Mouse (Mus musculus) lung, embryonic 16.5 days (tissue): ENCODE results near the gene Dct. TPM values are rescaled to one million over a fixed set of nuclear protein-coding genes. Genes with fewer than 3 reads are reported as not detected.

Experiments
- ATAC-seq: fragments of 200-750 bp; cut with Nextera tagmentation; 2 replicates; pipeline ENCODE4 v1.8.0; 2017; ENCODE audit warnings: low read depth, mild to moderate bottlenecking, moderate library complexity
- H3K27ac ChIP-seq: fragments of 300-500 bp; sonication (generic); 2 replicates; pipeline ENCODE4 v1.5.1; 2014; ENCODE audit warnings: mild to moderate bottlenecking, control low read depth, low read length
- H3K27me3 ChIP-seq: fragments of 300-500 bp; sonication (generic); 2 replicates; pipeline ENCODE4 v1.6.1; 2014; ENCODE audit warnings: low read depth, low read length, mixed read lengths; ENCODE audit not compliant: control insufficient read depth, insufficient read depth
- H3K36me3 ChIP-seq: fragments of 300-500 bp; sonication (generic); 2 replicates; pipeline ENCODE4 v1.6.1; 2014; ENCODE audit warnings: low read length; ENCODE audit not compliant: control insufficient read depth, insufficient read depth
- H3K4me1 ChIP-seq: fragments of 300-500 bp; sonication (generic); replicated peaks from 2 replicates; pipeline ENCODE4 v1.6.1; 2014; ENCODE audit warnings: low read length, mixed read lengths; ENCODE audit not compliant: control insufficient read depth, insufficient read depth
- H3K4me2 ChIP-seq: fragments of 300-500 bp; sonication (generic); 2 replicates; pipeline ENCODE4 v1.6.1; 2014; ENCODE audit warnings: low read depth, low read length, control low read depth
- H3K4me3 ChIP-seq: fragments of 300-500 bp; sonication (generic); 2 replicates; pipeline ENCODE4 v1.5.1; 2014; ENCODE audit warnings: mild to moderate bottlenecking, low read length, control low read depth
- H3K9ac ChIP-seq: fragments of 300-500 bp; sonication (generic); 2 replicates; pipeline ENCODE4 v1.6.1; 2014; ENCODE audit warnings: low read length, control low read depth
- H3K9me3 ChIP-seq: fragments of 300-500 bp; sonication (generic); 2 replicates; pipeline ENCODE4 v1.6.1; 2016; ENCODE audit warnings: low read length; ENCODE audit not compliant: control insufficient read depth
- WGBS: fragments of 180-500 bp; shearing (Covaris S2); extraction: QIAGEN DNeasy Blood & Tissue Kit; methylation state at CpG from one replicate; pipeline ENCODE4 v1.1.7; 2014; 5-methylcytosine and 5-hydroxymethylcytosine counted together
- polyA plus RNA-seq: library from polyadenylated mRNA; unstranded; fragments of >200 nt; fragmentation: Nextera tagmentation; extraction: Ambion mirVana; gene quantifications from 2 replicates; pipeline ENCODE4 v1.2.1, GENCODE M21; 2015

Dct gene
- polyA plus RNA-seq, 1 experiment from 2014 or later, result 0.79 TPM

- H3K9ac ChIP-seq, result no peak overlapping the region
- H3K4me1 ChIP-seq, result peaks cover 4% of the 10 kb centered on the region; the same call in 1 of the 2 replicates
- H3K27ac ChIP-seq, result peak overlapping the region; percentile 71
- H3K36me3 ChIP-seq, result no peaks in the 10 kb centered on the region
- WGBS, result 67% methylated on average over 10 of the region's 10 CpGs
- no peaks in the 10 kb centered on the region for H3K27me3 ChIP-seq
- H3K4me3 ChIP-seq, result no peak overlapping the region
- H3K9me3 ChIP-seq, result no peaks in the 10 kb centered on the region
- no peak overlapping the region for H3K4me2 ChIP-seq
- ATAC-seq, result no peak
Observed at GRCm38 (mm10) chr14:118050431-118050830, 1.6 kb downstream of the Dct start.

GRCm38 (mm10) chr14:118049648-118050238 is 2.3 kb downstream of the Dct start:
- Histone ChIP-seq H3K9me3 (no peaks in the 10 kb centered on the region), H3K27ac (no peak overlapping the region), H3K4me2 (no peak overlapping the region), H3K9ac (no peak overlapping the region), H3K4me1 (peaks cover 4% of the 10 kb centered on the region; the same call in 1 of the 2 replicates), H3K27me3 (no peaks in the 10 kb centered on the region), H3K36me3 (no peaks in the 10 kb centered on the region), H3K4me3 (no peak overlapping the region)
- 64% methylated on average over 12 of the region's 12 CpGs for WGBS
- ATAC-seq, result no peak

GRCm38 (mm10) chr14:118042963-118043362 is 9.1 kb downstream of the Dct start:
- Histone ChIP-seq H3K9ac (no peak overlapping the region), H3K9me3 (no peaks in the 10 kb centered on the region), H3K4me3 (no peak overlapping the region), H3K4me2 (no peak overlapping the region), H3K36me3 (no peaks in the 10 kb centered on the region), H3K4me1 (peaks cover 3% of the 10 kb centered on the region; the same call in 1 of the 2 replicates), H3K27me3 (no peaks in the 10 kb centered on the region), H3K27ac (no peak overlapping the region)
- 86% methylated on average over 17 of the region's 17 CpGs for WGBS
- ATAC-seq, result no peak

GRCm38 (mm10) chr14:118042066-118042762 is 9.8 kb downstream of the Dct start:
- no peak overlapping the region for H3K9ac ChIP-seq
- no peaks in the 10 kb centered on the region for H3K36me3 ChIP-seq
- no peaks in the 10 kb centered on the region for H3K9me3 ChIP-seq
- H3K27me3 ChIP-seq, result no peaks in the 10 kb centered on the region
- H3K4me3 ChIP-seq, result no peak overlapping the region
- no peak for ATAC-seq
- 80% methylated on average over 18 of the region's 18 CpGs for WGBS
- H3K4me2 ChIP-seq, result no peak overlapping the region
- H3K4me1 ChIP-seq, result peaks cover 3% of the 10 kb centered on the region; the same call in 1 of the 2 replicates
- H3K27ac ChIP-seq, result no peak overlapping the region

- ATAC-seq, result no peak
- Histone ChIP-seq H3K9ac (no peak overlapping the region), H3K27me3 (no peaks in the 10 kb centered on the region), H3K9me3 (no peaks in the 10 kb centered on the region), H3K36me3 (no peaks in the 10 kb centered on the region), H3K4me2 (no peak overlapping the region), H3K4me1 (peaks cover 3% of the 10 kb centered on the region; the same call in 1 of the 2 replicates), H3K4me3 (no peak overlapping the region), H3K27ac (no peak overlapping the region)
- WGBS, result 68% methylated on average over 7 of the region's 7 CpGs
Observed at GRCm38 (mm10) chr14:118040550-118041250, 11.3 kb downstream of the Dct start.

GRCm38 (mm10) chr14:118039074-118039473 is 13.0 kb downstream of the Dct start:
- ATAC-seq, result peak; percentile 72
- no peaks in the 10 kb centered on the region for H3K9me3 ChIP-seq
- no peak overlapping the region for H3K4me3 ChIP-seq
- no peak overlapping the region for H3K4me2 ChIP-seq
- H3K9ac ChIP-seq, result no peak overlapping the region
- peaks cover 3% of the 10 kb centered on the region; the same call in 1 of the 2 replicates for H3K4me1 ChIP-seq
- 58% methylated on average over 3 of the region's 3 CpGs for WGBS
- H3K36me3 ChIP-seq, result no peaks in the 10 kb centered on the region
- H3K27me3 ChIP-seq, result no peaks in the 10 kb centered on the region
- H3K27ac ChIP-seq, result no peak overlapping the region

GRCm38 (mm10) chr14:118027564-118027963 is 24.5 kb downstream of the Dct start:
- H3K27ac ChIP-seq, result no peak overlapping the region
- no peak overlapping the region for H3K9ac ChIP-seq
- no peaks in the 10 kb centered on the region for H3K27me3 ChIP-seq
- 92% methylated on average over 3 of the region's 3 CpGs for WGBS
- H3K36me3 ChIP-seq, result no peaks in the 10 kb centered on the region
- no peak overlapping the region for H3K4me2 ChIP-seq
- ATAC-seq, result no peak
- H3K4me1 ChIP-seq, result no peaks in the 10 kb centered on the region
- no peak overlapping the region for H3K4me3 ChIP-seq
- peaks cover 14% of the 10 kb centered on the region for H3K9me3 ChIP-seq

GRCm38 (mm10) chr14:118021867-118022543 is 30.0 kb downstream of the Dct start:
- Histone ChIP-seq H3K4me1 (no peaks in the 10 kb centered on the region), H3K4me2 (no peak overlapping the region), H3K36me3 (no peaks in the 10 kb centered on the region), H3K4me3 (no peak overlapping the region), H3K9ac (no peak overlapping the region), H3K27me3 (no peaks in the 10 kb centered on the region), H3K9me3 (no peaks in the 10 kb centered on the region), H3K27ac (no peak overlapping the region)
- 85% methylated on average over 10 of the region's 10 CpGs for WGBS
- ATAC-seq, result no peak

- 65% methylated on average over 5 of the region's 5 CpGs for WGBS
Observed at GRCm38 (mm10) chr14:118019314-118019713, 32.7 kb downstream of the Dct start.

More at GRCm38 (mm10) chr14:118019314-118019713, 32.7 kb downstream of the Dct start:
- ATAC-seq, result no peak
- Histone ChIP-seq H3K4me2 (no peak overlapping the region), H3K9ac (no peak overlapping the region), H3K4me1 (no peaks in the 10 kb centered on the region), H3K27me3 (no peaks in the 10 kb centered on the region), H3K27ac (no peak overlapping the region), H3K36me3 (no peaks in the 10 kb centered on the region), H3K9me3 (no peaks in the 10 kb centered on the region), H3K4me3 (no peak overlapping the region)
